Mouse (Mus musculus): ENCODE data around the gene Traf3ip1. TPM values are rescaled to one million over a fixed set of nuclear protein-coding genes. Genes with fewer than 3 reads are reported as not detected.

Traf3ip1 gene
- polyA plus RNA-seq, 1 experiment from 2014 or later, result 8.4 TPM

DNA sequence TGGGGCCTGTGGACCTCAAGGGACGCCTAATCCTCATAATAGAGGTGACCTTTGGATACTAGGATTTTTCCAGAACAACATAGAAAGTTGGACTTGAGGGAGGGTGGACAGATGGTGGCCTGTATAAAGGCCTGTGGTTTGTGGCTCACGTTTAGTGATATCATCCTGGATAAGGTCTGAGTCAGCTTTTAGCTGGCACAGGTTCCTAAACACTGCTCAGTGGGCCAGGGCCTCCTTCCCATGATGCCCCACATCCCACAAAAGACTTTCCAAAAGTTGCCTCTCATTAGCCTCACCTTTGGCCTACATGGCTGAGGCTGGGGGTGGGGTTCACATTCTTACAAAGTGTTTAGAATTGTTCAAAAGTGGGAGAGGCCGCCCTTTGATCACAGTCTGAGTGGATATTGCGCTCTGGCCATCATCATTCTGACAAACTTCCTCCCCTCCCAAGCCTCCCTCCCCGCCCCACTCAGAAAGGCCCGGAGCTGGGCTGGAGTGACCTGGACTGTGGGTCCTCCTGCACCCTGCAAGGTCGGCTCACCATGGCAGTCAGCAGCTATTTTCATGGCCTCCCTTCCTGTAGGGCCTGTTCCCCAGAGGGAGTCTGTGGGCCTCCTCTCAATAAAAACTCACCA is 83.6 kb downstream of the Traf3ip1 start:
- Histone ChIP-seq H3K9me3 (replicated peaks; ENCODE audit: control insufficient read depth, low read length) (no peaks in the 10 kb centered on the region), H3K4me1 (ENCODE audit: control insufficient read depth, insufficient read depth, low read length) (no peaks in the 10 kb centered on the region), H3K9ac (replicated peaks; ENCODE audit: low read length) (no peak overlapping the region), H3K4me2 (ENCODE audit: low read depth, low read length) (no peak overlapping the region), H3K36me3 (replicated peaks; ENCODE audit: control insufficient read depth, insufficient read depth, low read depth, low read length) (no peaks in the 10 kb centered on the region), H3K4me3 (ENCODE audit: low read depth, low read length) (no peak overlapping the region), H3K27me3 (ENCODE audit: control insufficient read depth, insufficient read depth, low read length) (no peaks in the 10 kb centered on the region), H3K27ac (replicated peaks; ENCODE audit: low read depth, low read length) (no peak overlapping the region)
- no peak for DNase-seq (ENCODE audit: low spot score)
- ATAC-seq (replicated peaks; ENCODE audit: insufficient number of reproducible peaks, low FRiP score, low TSS enrichment, low read depth), result no peak
- WGBS, result 75% methylated on average over 7 of the region's 7 CpGs

Other genes starting within 250 kb of the Traf3ip1 start
- gene Ube2f, start 244.3 kb upstream of the Traf3ip1 start, polyA plus RNA-seq (2014; fragmentation: Nextera tagmentation; extraction: Ambion mirVana), result 93.2 and 96.4 TPM in 2 replicates
- 10.9 and 11.7 TPM in 2 replicates for gene Scly, start 196.3 kb upstream of the Traf3ip1 start, polyA plus RNA-seq (2014; fragmentation: Nextera tagmentation; extraction: Ambion mirVana)
- gene Espnl, start 172.6 kb upstream of the Traf3ip1 start, polyA plus RNA-seq (2014; fragmentation: Nextera tagmentation; extraction: Ambion mirVana), result 0.06 and 0.14 TPM in 2 replicates
- gene Klhl30, start 143.6 kb upstream of the Traf3ip1 start, polyA plus RNA-seq (2014; fragmentation: Nextera tagmentation; extraction: Ambion mirVana), result 0.40 and 0.55 TPM in 2 replicates
- 1.3 and 2.0 TPM in 2 replicates for gene Erfe, start 128.2 kb upstream of the Traf3ip1 start, polyA plus RNA-seq (2014; fragmentation: Nextera tagmentation; extraction: Ambion mirVana)
- gene Ilkap, start 95.8 kb upstream of the Traf3ip1 start, polyA plus RNA-seq (2014; fragmentation: Nextera tagmentation; extraction: Ambion mirVana), result 178 and 193 TPM in 2 replicates
- 112 and 126 TPM in 2 replicates for gene Hes6, start 80.6 kb upstream of the Traf3ip1 start, polyA plus RNA-seq (2014; fragmentation: Nextera tagmentation; extraction: Ambion mirVana)
- 0.97 and 1.2 TPM in 2 replicates for gene Per2, start 35.3 kb upstream of the Traf3ip1 start, polyA plus RNA-seq (2014; fragmentation: Nextera tagmentation; extraction: Ambion mirVana)
- 6.8 and 7.3 TPM in 2 replicates for gene Asb1, start 45.9 kb downstream of the Traf3ip1 start, polyA plus RNA-seq (2014; fragmentation: Nextera tagmentation; extraction: Ambion mirVana)

Measured in embryonic facial prominence, embryonic 11.5 days (tissue).